Mouse (Mus musculus): ENCODE results near the gene Tlr9. TPM values are rescaled to one million over a fixed set of nuclear protein-coding genes. Genes with fewer than 3 reads are reported as not detected.
A peak's percentile ranks its signal among the peaks of the same experiment; 100 is the strongest.

Gene Tlr9
- polyA plus RNA-seq, 1 experiment from 2014 or later, result not detected

GRCm38 (mm10) chr9:106191355-106191754, 31.0 kb upstream of the Tlr9 start:
- H3K36me3 ChIP-seq (ENCODE audit: control insufficient read depth, insufficient read depth, low read length), result peaks cover 24% of the 10 kb centered on the region; the same call in 1 of the 2 replicates
- DNase-seq (ENCODE audit: low spot score) (no peak), ATAC-seq (ENCODE audit: low FRiP score) (no peak)
- H3K9ac ChIP-seq (ENCODE audit: low read depth, low read length), result no peak overlapping the region
- H3K27me3 ChIP-seq (ENCODE audit: control insufficient read depth, insufficient read depth, low read length), result no peaks in the 10 kb centered on the region
- WGBS, result 90% methylated on average over 1 of the region's 1 CpGs
- no peak overlapping the region for H3K4me2 ChIP-seq (replicated peaks; ENCODE audit: low read depth, low read length)
- H3K27ac ChIP-seq (ENCODE audit: low read depth, low read length), result no peak overlapping the region
- no peaks in the 10 kb centered on the region for H3K4me1 ChIP-seq (replicated peaks; ENCODE audit: control insufficient read depth, insufficient read depth, low read length)
- no peak overlapping the region for H3K4me3 ChIP-seq (ENCODE audit: low read depth, low read length)
- no peaks in the 10 kb centered on the region for H3K9me3 ChIP-seq (ENCODE audit: control insufficient read depth, low read length)

- WGBS, result 93% methylated on average over 8 of the region's 8 CpGs
- H3K36me3 ChIP-seq (ENCODE audit: control insufficient read depth, insufficient read depth, low read length), result peaks cover 20% of the 10 kb centered on the region; the same call in 1 of the 2 replicates
Observed at GRCm38 (mm10) chr9:106192024-106192423, 30.4 kb upstream of the Tlr9 start.

GRCm38 (mm10) chr9:106192998-106193397, 29.4 kb upstream of the Tlr9 start:
- ATAC-seq (ENCODE audit: low FRiP score) (no peak), DNase-seq (ENCODE audit: low spot score) (no peak)
- Histone ChIP-seq H3K4me3 (ENCODE audit: low read depth, low read length) (no peak overlapping the region), H3K27me3 (ENCODE audit: control insufficient read depth, insufficient read depth, low read length) (no peaks in the 10 kb centered on the region), H3K9ac (ENCODE audit: low read depth, low read length) (no peak overlapping the region), H3K36me3 (ENCODE audit: control insufficient read depth, insufficient read depth, low read length) (peaks cover 15% of the 10 kb centered on the region; the same call in 1 of the 2 replicates), H3K9me3 (ENCODE audit: control insufficient read depth, low read length) (no peaks in the 10 kb centered on the region), H3K4me2 (replicated peaks; ENCODE audit: low read depth, low read length) (no peak overlapping the region), H3K27ac (ENCODE audit: low read depth, low read length) (no peak overlapping the region), H3K4me1 (replicated peaks; ENCODE audit: control insufficient read depth, insufficient read depth, low read length) (no peaks in the 10 kb centered on the region)
- 89% methylated on average over 1 of the region's 1 CpGs for WGBS

More at GRCm38 (mm10) chr9:106192024-106192423, 30.4 kb upstream of the Tlr9 start:
- Histone ChIP-seq H3K27ac (ENCODE audit: low read depth, low read length) (no peak overlapping the region), H3K4me3 (ENCODE audit: low read depth, low read length) (no peak overlapping the region), H3K4me1 (replicated peaks; ENCODE audit: control insufficient read depth, insufficient read depth, low read length) (no peaks in the 10 kb centered on the region), H3K9ac (ENCODE audit: low read depth, low read length) (no peak overlapping the region), H3K9me3 (ENCODE audit: control insufficient read depth, low read length) (no peaks in the 10 kb centered on the region), H3K4me2 (replicated peaks; ENCODE audit: low read depth, low read length) (no peak overlapping the region), H3K27me3 (ENCODE audit: control insufficient read depth, insufficient read depth, low read length) (no peaks in the 10 kb centered on the region)
- DNase-seq (ENCODE audit: low spot score), result no peak
- no peak for ATAC-seq (ENCODE audit: low FRiP score)

- H3K9me3 ChIP-seq (ENCODE audit: control insufficient read depth, low read length), result no peaks in the 10 kb centered on the region
- ATAC-seq (ENCODE audit: low FRiP score), result no peak
- no peaks in the 10 kb centered on the region for H3K27me3 ChIP-seq (ENCODE audit: control insufficient read depth, insufficient read depth, low read length)
- no peaks in the 10 kb centered on the region; the same call in 1 of the 2 replicates for H3K4me1 ChIP-seq (replicated peaks; ENCODE audit: control insufficient read depth, insufficient read depth, low read length)
- peaks cover 7% of the 10 kb centered on the region; the same call in 1 of the 2 replicates for H3K36me3 ChIP-seq (ENCODE audit: control insufficient read depth, insufficient read depth, low read length)
- 93% methylated on average over 8 of the region's 8 CpGs for WGBS
- H3K9ac ChIP-seq (ENCODE audit: low read depth, low read length), result no peak overlapping the region
- DNase-seq (ENCODE audit: low spot score), result no peak
- no peak overlapping the region for H3K4me3 ChIP-seq (ENCODE audit: low read depth, low read length)
- H3K4me2 ChIP-seq (replicated peaks; ENCODE audit: low read depth, low read length), result no peak overlapping the region
- H3K27ac ChIP-seq (ENCODE audit: low read depth, low read length), result no peak overlapping the region
Observed at GRCm38 (mm10) chr9:106193930-106194807, 28.2 kb upstream of the Tlr9 start.

GRCm38 (mm10) chr9:106195693-106196092, 26.7 kb upstream of the Tlr9 start:
- Histone ChIP-seq H3K4me3 (ENCODE audit: low read depth, low read length) (no peak overlapping the region), H3K27me3 (ENCODE audit: control insufficient read depth, insufficient read depth, low read length) (no peaks in the 10 kb centered on the region), H3K9me3 (ENCODE audit: control insufficient read depth, low read length) (no peaks in the 10 kb centered on the region), H3K9ac (ENCODE audit: low read depth, low read length) (no peak overlapping the region), H3K4me1 (replicated peaks; ENCODE audit: control insufficient read depth, insufficient read depth, low read length) (no peaks in the 10 kb centered on the region; the same call in 1 of the 2 replicates), H3K27ac (ENCODE audit: low read depth, low read length) (no peak overlapping the region), H3K4me2 (replicated peaks; ENCODE audit: low read depth, low read length) (no peak overlapping the region), H3K36me3 (ENCODE audit: control insufficient read depth, insufficient read depth, low read length) (0 out of 2 replicates have a peak, but pooled peaks cover 3% of the 10 kb centered on the region)
- DNase-seq (ENCODE audit: low spot score) (no peak), ATAC-seq (ENCODE audit: low FRiP score) (no peak)
- WGBS, result 83% methylated on average over 8 of the region's 8 CpGs

GRCm38 (mm10) chr9:106197081-106197713, 25.2 kb upstream of the Tlr9 start:
- Histone ChIP-seq H3K4me2 (replicated peaks; ENCODE audit: low read depth, low read length) (no peak overlapping the region), H3K36me3 (ENCODE audit: control insufficient read depth, insufficient read depth, low read length) (0 out of 2 replicates have a peak, but pooled peaks cover 3% of the 10 kb centered on the region), H3K27me3 (ENCODE audit: control insufficient read depth, insufficient read depth, low read length) (no peaks in the 10 kb centered on the region), H3K27ac (ENCODE audit: low read depth, low read length) (no peak overlapping the region), H3K4me1 (replicated peaks; ENCODE audit: control insufficient read depth, insufficient read depth, low read length) (no peaks in the 10 kb centered on the region; the same call in none of the 2 replicates), H3K9ac (ENCODE audit: low read depth, low read length) (no peak overlapping the region), H3K4me3 (ENCODE audit: low read depth, low read length) (no peak overlapping the region), H3K9me3 (ENCODE audit: control insufficient read depth, low read length) (no peaks in the 10 kb centered on the region)
- ATAC-seq (ENCODE audit: low FRiP score) (no peak), DNase-seq (ENCODE audit: low spot score) (no peak)
- 92% methylated on average over 3 of the region's 3 CpGs for WGBS

- no peaks in the 10 kb centered on the region; the same call in none of the 2 replicates for H3K4me1 ChIP-seq (replicated peaks; ENCODE audit: control insufficient read depth, insufficient read depth, low read length)
- H3K27me3 ChIP-seq (ENCODE audit: control insufficient read depth, insufficient read depth, low read length), result no peaks in the 10 kb centered on the region
- 92% methylated on average over 9 of the region's 9 CpGs for WGBS
- 0 out of 2 replicates have a peak, but pooled peaks cover 3% of the 10 kb centered on the region for H3K36me3 ChIP-seq (ENCODE audit: control insufficient read depth, insufficient read depth, low read length)
- no peak overlapping the region for H3K4me2 ChIP-seq (replicated peaks; ENCODE audit: low read depth, low read length)
- H3K9me3 ChIP-seq (ENCODE audit: control insufficient read depth, low read length), result no peaks in the 10 kb centered on the region
- H3K9ac ChIP-seq (ENCODE audit: low read depth, low read length), result no peak overlapping the region
- H3K4me3 ChIP-seq (ENCODE audit: low read depth, low read length), result no peak overlapping the region
- no peak overlapping the region for H3K27ac ChIP-seq (ENCODE audit: low read depth, low read length)
- DNase-seq (ENCODE audit: low spot score), result no peak
- ATAC-seq (ENCODE audit: low FRiP score), result no peak
Observed at GRCm38 (mm10) chr9:106197732-106198131, 24.7 kb upstream of the Tlr9 start.

- Histone ChIP-seq H3K4me2 (replicated peaks; ENCODE audit: low read depth, low read length) (peak overlapping the region; percentile 51), H3K27ac (ENCODE audit: low read depth, low read length) (no peak overlapping the region), H3K9ac (ENCODE audit: low read depth, low read length) (peak overlapping the region; percentile 74), H3K9me3 (ENCODE audit: control insufficient read depth, low read length) (no peaks in the 10 kb centered on the region), H3K36me3 (ENCODE audit: control insufficient read depth, insufficient read depth, low read length) (no peaks in the 10 kb centered on the region), H3K4me1 (replicated peaks; ENCODE audit: control insufficient read depth, insufficient read depth, low read length) (peaks cover 4% of the 10 kb centered on the region), H3K4me3 (ENCODE audit: low read depth, low read length) (peak overlapping the region; percentile 56), H3K27me3 (ENCODE audit: control insufficient read depth, insufficient read depth, low read length) (no peaks in the 10 kb centered on the region)
- DNase-seq (ENCODE audit: low spot score) (peak; percentile 81), ATAC-seq (ENCODE audit: low FRiP score) (peak; percentile 67)
- under 1% methylated on average over 36 of the region's 51 CpGs for WGBS
Observed at GRCm38 (mm10) chr9:106198962-106199458, 23.4 kb upstream of the Tlr9 start.

Data from hindbrain, embryonic 11.5 days (tissue).